Mouse (Mus musculus) cerebellum, adult 11 months (tissue): Measurements from ENCODE around the gene Gm3250.
A peak's percentile ranks its signal among the peaks of the same experiment; 100 is the strongest.
"Not testable (repeated sequence)": the region's sequence is repeated elsewhere in the genome, so short reads cannot be mapped to it uniquely, and the experiment has no call there.

Experiments
- DNase-seq: peaks from one replicate; pipeline ENCODE4 v3.0.0; 2022

Gm3250 gene

DNA sequence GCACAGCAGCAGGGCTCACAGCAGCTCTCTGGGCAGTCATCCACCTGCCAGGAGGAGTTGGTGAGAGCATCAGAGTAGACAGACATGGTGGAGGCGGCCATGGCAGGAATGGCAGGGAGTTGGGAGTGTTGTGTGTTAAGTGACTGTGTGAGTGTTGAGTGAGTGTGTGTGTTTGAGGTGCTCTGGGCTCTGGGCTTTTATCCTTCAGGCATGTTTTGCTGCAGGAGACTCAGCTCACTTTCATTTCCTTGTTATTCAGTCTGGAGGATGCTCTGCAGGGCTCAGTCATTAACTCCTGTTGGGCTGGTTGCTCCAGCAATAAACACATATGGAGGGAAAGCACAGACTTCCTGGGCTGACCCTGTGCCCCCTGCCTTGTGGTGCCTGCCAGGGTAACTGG is at the start of gene Gm3250:
Gm3250 (minus strand) TSS at position 101 of the 400 bp plus-strand sequence.
- not testable (repeated sequence) for DNase-seq

DNA sequence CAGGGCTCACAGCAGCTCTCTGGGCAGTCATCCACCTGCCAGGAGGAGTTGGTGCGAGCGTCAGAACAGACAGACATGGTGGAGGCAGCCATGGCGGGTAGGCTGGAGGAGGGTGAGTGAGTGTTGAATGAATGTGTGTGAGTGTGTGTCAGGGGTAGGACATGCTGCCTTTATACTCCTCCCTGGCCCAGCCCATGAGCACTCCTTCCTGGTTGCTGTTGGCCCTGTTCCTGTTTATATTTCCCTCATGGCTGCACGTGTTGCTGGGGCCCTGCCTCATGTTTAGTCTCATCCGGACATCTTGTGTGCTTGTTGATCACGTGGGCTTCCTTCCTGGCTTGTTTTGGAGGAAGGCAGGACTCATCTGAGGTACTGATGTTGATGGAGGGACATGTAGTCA is 44.6 kb upstream of the Gm3250 start, which contains the start of gene Krtap10-4:
Krtap10-4 (minus strand) TSS at position 145 of the 400 bp plus-strand sequence.
- DNase-seq = no peak

DNA sequence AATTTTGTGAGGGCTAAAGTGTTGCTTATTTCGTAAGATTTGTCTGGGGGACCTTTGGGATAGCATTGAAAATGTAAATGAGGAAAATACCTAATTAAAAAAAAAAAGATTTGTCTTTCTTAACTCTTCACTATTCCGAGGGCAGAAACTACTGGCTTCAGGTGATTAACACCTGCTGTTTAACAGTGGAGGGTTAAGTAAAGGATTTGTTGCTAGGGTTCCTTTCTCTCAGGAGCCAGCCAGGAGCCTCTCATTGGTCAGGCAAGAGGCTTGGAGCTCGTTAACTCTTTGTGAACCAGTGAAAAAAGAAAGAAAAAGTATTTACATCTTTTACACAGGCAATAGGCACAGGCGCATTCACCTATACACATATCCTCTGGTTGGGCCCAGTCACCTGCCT is 36.9 kb upstream of the Gm3250 start:
- DNase-seq = no peak

DNA sequence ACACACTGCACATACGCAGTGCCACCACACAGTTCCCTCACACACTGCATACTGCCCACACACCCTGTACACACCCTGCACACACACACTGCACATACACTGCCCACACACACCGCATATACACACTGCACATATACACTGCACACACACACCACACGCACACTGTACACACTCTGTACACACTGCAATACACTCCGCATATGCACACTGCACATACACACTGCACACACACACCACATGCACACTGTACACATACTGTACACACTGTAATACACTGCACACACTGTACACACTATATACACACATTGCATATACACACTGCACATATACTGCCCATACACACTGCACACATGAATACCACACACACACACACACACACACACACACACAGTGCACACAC is 36.2 kb upstream of the Gm3250 start:
- no peak for DNase-seq

DNA sequence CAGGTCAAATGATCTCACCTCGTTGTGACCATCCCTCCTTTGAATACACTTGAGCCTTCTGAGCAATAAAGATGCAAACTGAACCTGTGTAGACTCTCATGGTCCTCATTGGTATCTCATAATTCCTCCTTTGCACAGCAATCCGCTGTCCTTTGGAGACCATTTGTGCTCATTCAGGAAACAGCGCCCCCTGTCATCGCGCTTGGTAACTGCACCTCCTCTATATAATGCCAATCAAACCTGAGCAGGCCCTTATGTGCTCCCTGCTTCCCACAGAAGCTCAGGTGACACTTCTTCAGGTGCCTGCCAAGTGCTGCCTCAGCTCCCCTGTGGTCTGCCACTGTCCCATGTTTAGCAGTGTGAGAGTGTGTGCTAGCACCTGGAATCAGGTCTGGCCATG is 33.2 kb upstream of the Gm3250 start:
- DNase-seq = no peak

DNA sequence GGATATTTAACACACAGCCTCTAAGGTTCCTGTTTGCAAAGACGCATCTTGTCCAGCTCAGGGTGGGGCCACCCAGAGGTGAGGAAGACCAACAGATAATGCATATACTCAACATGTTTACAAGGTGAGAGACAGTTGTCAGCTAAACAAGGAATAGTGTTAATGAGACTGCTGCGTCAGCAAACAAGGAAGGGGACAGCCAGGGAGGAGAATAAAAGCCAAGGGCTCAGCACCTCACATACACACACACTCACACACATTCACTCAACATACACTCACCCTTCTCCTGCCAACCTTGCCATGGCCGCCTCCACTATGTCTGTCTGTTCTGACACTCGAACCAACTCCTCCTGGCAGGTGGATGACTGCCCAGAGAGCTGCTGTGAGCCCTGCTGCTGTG is 32.0 kb upstream of the Gm3250 start, which contains the start of gene Gm2696:
Gm2696 (plus strand) TSS at position 301 of the 400 bp plus-strand sequence.
- DNase-seq = no peak

DNA sequence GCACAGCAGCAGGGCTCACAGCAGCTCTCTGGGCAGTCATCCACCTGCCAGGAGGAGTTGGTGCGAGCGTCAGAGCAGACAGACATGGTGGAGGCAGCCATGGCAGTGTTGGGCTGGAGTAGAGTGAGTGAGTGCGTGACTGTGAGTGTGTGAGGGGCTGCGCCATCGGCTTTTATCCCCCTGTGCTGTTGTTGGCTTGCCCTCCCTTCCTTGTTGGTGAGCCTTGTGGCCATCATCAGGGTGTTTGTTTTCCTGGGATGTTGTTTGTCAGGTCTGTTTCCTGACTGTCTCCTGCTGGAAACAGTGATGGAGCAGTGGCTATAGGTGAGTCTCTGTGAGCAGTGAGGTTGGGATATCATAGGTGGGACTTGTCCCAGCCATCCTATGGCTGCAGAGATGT is 29.4 kb upstream of the Gm3250 start, which contains the start of gene Gm9507:
Gm9507 (minus strand) TSS at position 101 of the 400 bp plus-strand sequence.
- DNase-seq = no peak

DNA sequence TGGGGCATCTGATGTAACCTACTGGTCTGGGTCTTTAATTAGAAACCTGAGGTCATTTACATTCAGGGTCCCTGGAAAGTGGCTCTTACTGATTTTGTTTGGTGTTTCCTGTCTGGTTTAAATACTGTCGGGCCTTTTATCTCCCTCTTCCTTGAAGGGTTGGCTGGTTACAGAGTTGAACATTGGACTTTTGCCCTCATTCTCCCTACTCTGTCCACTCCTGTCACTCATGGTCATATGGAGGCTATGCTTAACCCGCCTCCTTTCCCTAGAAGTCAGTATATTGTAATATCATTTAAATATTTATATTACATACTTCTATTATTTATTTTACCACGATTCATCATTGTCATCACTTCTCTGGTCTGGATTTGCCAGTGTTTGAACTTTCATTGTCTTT is 21.8 kb upstream of the Gm3250 start:
- DNase-seq = no peak

DNA sequence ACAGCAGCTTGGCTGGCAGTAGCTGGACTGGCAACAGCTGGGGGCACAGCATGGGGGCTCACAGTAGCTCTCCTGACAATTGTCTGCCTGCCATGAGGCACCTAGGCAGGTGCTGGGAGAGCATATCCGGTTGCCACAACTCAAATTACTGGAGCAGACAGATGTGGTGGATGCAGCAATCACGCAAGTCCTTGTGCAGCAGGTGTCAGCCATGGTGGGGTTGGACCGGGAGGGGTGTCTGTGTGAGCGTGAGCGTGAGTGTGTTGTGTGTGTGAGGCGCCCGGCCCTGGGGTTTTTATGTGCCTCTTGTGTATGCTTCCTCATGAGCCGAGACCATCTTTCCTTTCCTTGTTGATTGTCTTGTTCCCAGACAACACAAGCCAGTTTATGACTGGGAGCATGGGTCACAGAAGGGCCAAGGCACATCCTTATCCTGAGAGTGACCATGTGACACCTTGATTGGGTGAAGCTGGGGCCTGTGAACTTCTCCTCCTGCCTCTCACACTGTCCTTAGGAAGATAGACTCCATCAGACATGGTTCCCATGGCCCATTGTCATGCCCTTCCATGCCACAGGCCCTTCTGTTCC is 16.7 kb upstream of the Gm3250 start, which contains the start of gene Gm19668:
Gm19668 (minus strand) TSS at position 213 of the 588 bp plus-strand sequence.
- no peak for DNase-seq

DNA sequence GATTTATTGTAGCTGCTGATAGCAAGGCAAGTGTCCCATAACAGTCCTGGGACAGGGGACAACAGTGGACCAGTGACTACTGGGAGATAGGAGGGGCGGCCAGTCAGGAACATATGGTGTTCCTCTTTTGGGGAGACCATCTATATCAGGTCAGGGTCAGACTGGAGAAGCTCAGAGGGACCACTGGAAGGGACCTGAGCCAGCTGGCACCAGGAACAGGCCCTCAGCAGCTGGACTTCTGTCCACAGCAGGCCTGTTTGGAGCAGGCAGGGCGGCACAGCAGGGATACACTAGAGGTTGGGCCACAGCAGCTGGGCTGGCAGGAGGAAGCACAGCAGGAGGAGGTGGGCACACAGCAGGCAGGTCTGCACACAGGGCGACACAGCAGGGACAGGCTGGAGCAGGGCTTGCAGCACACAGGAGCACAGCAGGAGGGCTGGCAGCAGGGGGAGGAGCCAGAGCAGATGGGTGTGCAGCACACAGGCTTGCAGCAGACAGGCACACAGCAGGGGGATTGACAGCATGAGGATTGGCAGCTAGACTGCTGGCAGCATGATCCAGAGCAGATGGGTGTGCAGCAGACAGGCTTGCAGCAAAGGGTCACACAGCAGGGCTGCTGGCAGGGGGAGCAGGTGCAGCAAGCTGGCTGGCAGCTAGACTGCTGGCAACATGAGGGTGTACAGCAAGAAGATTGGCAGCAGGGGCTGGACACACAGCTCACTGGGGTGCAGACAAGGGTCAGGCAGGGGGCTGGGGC is 16.0 kb upstream of the Gm3250 start:
- DNase-seq = peak; percentile 9

DNA sequence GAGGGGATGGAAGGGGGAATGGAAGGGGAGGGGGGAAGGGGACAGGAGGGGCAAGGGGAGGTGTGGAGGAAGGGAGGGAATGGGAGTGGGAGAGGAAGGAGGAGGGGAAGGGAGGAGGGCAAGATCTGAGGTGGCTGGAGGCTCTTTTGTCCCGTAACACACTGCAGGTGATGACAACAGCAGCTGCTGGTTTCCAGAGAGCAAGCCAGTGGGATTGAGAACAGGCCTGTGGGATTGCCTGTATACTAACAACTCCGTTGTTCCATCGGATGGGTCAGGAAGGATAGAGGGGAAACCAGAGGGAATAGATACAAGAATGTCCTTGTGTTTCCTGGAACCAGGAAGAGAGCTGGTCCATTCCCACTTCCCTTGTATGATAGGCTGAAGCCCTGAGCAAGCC is 15.3 kb upstream of the Gm3250 start:
- DNase-seq = no peak

DNA sequence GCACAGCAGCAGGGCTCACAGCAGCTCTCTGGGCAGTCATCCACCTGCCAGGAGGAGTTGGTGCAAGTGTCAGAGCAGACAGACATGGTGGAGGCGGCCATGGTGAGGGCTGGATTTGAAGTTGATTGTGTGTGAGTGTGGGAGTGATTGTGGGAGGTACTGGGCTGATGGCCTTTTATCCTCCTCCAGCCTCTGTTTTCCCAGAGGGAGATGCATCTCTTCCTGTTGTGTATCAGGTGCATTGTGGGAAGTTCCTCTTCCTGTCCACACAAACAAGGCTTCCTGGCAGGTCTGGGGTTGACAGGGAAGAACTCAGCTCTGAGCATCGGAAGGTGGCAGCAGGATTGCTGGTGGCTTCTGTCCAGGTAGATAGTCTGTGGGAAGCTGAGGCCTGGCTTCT is 12.6 kb upstream of the Gm3250 start, which contains the start of gene Gm9639:
Gm9639 (minus strand) TSS at position 101 of the 400 bp plus-strand sequence.
- DNase-seq = no peak

DNA sequence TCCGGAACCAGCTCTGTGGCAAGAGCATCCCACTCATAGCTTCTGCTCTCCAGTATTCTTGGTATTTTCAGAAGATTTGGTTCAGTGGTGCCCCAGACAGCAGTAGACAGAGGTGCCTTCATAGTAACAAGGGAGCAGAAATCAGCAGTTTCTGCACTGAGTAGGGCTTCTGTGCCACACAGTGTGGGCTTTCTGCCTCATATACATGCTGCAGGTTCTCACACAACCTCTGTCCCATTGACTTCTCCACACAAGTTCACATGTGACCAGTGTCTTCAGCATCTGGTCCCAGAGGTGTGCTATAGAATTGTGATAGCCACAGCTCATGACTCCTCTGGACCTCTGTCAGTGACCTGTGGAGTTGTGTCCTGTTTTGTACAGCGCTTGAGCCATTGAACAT is 6.3 kb upstream of the Gm3250 start:
- DNase-seq = no peak

DNA sequence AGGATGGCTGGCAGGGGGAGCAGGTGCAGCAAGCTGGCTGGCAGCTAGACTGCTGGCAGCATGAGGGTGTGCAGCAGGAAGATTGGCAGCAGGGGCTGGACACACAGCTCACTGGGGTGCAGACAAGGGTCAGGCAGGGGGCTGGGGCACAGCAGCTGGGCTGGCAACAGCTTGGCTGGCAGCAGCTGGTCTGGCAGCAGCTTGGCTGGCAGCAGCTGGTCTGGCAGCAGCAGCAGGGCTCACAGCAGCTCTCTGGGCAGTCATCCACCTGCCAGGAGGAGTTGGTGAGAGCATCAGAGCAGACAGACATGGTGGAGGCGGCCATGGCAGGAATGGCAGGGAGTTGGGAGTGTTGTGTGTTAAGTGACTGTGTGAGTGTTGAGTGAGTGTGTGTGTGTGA is 5.5 kb upstream of the Gm3250 start, which contains the start of gene Gm7137:
Gm7137 (minus strand) TSS at position 325 of the 400 bp plus-strand sequence.
- DNase-seq = not testable (repeated sequence)

DNA sequence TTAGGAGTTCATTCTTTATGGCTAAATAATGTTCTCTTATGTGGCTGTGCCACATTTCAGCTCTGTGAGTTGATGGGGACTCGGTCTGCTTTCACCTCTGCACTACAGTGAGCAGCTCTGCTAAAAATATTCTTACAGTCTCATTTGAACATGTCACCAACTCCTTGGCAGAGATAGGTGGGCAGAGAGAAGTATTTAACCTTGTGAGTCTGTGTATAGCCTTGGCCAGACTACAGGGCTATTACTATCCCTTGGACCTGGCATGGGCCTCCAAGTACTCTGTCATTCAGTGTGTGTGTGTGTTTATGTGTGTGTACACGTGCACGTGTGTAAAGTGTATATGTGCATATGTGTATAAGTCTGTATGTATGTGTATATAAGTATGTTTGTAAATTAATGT is 1.1 kb upstream of the Gm3250 start:
- not testable (repeated sequence) for DNase-seq

DNA sequence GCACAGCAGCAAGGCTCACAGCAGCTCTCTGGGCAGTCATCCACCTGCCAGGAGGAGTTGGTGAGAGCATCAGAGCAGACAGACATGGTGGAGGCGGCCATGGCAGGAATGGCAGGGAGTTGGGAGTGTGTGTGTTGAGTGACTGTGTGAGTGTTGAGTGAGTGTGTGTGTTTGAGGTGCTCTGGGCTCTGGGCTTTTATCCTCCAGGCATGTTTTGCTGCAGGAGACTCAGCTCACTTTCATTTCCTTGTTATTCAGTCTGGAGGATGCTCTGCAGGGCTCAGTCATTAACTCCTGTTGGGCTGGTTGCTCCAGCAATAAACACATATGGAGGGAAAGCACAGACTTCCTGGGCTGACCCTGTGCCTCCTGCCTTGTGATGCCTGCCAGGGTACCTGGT is 5.5 kb downstream of the Gm3250 start, which contains the start of gene Gm7138:
Gm7138 (minus strand) TSS at position 101 of the 400 bp plus-strand sequence.
- not testable (repeated sequence) for DNase-seq

DNA sequence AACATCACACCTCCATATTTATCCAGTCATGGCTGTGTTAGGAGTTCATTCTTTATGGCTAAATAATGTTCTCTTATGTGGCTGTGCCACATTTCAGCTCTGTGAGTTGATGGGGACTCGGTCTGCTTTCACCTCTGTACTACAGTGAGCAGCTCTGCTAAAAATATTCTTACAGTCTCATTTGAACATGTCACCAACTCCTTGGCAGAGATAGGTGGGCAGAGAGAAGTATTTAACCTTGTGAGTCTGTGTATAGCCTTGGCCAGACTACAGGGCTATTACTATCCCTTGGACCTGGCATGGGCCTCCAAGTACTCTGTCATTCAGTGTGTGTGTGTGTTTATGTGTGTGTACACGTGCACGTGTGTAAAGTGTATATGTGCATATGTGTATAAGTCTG is 10.2 kb downstream of the Gm3250 start:
- DNase-seq = not testable (repeated sequence)

DNA sequence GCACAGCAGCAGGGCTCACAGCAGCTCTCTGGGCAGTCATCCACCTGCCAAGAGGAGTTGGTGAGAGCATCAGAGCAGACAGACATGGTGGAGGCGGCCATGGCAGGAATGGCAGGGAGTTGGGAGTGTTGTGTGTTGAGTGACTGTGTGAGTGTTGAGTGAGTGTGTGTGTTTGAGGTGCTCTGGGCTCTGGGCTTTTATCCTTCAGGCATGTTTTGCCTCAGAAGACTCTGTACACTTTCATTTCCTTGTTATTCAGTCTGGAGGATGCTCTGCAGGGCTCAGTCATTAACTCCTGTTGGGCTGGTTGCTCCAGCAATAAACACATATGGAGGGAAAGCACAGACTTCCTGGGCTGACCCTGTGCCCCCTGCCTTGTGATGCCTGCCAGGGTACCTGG is 11.1 kb downstream of the Gm3250 start, which contains the start of gene Gm3238:
Gm3238 (minus strand) TSS at position 101 of the 400 bp plus-strand sequence.
- not testable (repeated sequence) for DNase-seq

DNA sequence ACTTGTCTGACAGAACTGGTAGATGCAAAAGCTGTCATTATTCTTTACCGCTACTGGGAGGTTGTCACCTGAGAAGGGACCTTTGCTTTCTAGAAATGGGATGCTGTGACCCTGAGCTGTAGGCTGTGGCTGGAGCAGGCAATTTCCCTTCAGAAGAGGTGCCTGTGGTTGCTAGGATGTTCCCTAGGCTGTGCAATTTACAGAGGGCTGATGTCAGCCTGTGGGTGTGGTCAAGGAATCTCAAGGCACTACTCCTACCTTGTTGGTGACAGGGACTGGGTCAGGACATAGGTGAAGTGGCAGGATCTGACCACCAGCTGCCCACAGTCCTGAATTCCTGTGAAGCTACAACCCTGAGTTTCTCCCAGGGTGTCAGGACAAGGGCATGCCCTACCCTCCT is 12.6 kb downstream of the Gm3250 start:
- no peak for DNase-seq

DNA sequence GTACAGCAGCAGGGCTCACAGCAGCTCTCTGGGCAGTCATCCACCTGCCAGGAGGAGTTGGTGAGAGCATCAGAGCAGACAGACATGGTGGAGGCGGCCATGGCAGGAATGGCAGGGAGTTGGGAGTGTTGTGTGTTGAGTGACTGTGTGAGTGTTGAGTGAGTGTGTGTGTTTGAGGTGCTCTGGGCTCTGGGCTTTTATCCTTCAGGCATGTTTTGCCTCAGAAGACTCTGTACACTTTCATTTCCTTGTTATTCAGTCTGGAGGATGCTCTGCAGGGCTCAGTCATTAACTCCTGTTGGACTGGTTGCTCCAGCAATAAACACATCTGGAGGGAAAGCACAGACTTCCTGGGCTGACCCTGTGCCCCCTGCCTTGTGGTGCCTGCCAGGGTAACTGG is 22.8 kb downstream of the Gm3250 start, which contains the start of gene Gm3233:
Gm3233 (minus strand) TSS at position 101 of the 400 bp plus-strand sequence.
- DNase-seq = not testable (repeated sequence)

DNA sequence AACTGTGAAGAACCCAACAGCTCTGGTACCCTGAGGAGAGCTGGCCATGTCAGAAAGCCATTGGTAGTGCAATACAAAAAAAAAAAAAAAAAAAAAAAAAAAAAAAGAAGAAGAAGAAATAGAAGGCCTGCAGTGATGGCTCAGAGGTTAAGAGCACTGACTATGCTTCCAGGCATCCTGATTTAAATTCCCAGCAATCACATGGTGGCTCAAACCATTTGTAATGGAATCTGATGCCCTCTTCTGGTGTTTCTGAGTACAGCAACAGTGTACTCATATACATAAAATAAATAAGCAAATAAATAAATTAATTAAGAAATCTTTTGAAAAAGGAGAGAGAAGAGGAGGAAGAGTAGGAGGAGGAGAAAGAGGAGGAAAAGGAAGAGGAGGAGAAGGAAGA is 28.9 kb downstream of the Gm3250 start:
- DNase-seq = no peak

DNA sequence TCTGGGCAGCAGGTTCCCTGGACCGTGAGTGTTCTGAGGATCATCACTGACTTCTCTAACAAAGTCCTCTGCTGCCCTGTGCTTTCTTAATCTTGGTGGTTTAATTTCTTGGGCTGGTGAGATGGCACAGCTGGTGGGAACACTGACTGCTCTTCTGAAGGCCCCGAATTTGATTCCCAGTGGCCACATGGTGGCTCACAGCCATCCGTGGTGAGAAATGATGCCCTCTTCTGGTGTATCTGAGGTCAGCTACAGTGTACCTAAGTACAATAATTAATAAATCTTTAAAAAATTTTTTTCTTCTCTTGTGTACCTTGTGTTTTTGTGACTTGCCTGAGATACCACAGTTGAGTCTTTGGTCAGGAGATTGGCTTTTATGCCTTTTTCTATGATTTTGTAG is 30.0 kb downstream of the Gm3250 start:
- DNase-seq = not testable (repeated sequence)

DNA sequence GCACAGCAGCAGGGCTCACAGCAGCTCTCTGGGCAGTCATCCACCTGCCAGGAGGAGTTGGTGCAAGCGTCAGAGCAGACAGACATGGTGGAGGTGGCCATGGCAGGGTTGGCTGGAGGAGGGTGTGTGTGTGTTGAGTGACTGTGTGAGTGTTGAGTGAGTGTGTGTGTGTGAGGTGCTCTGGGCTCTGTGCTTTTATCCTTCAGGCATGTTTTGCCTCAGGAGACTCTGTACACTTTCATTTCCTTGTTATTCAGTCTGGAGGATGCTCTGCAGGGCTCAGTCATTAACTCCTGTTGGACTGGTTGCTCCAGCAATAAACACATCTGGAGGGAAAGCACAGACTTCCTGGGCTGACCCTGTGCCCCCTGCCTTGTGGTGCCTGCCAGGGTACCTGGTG is 31.1 kb downstream of the Gm3250 start, which contains the start of gene Gm9736:
Gm9736 (minus strand) TSS at position 101 of the 400 bp plus-strand sequence.
- not testable (repeated sequence) for DNase-seq

DNA sequence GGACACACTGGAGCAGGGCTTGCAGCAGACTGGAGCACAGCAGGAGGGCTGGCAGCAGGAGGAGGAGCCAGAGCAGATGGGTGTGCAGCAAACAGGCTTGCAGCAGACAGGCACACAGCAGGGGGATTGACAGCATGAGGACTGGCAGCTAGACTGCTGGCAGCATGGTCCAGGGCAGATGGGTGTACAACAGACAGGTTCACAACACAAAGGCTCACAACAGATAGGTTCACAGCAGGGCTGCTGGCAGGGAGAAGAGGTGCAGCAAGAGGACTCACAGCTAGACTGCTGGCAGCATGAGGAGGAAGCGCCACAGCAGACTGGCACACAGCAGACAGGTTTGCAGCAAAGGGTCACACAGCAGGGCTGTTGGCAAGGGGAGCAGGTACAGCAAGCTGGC is 31.7 kb downstream of the Gm3250 start:
- DNase-seq = peak; percentile 12
